Mouse (Mus musculus): ENCODE measurements around the gene Maml2. TPM values are rescaled to one million over a fixed set of nuclear protein-coding genes. Genes with fewer than 3 reads are reported as not detected.

Gene Maml2
- 12.3 and 13.4 TPM in 2 replicates for polyA plus RNA-seq (2012; rRNA removed)

DNA sequence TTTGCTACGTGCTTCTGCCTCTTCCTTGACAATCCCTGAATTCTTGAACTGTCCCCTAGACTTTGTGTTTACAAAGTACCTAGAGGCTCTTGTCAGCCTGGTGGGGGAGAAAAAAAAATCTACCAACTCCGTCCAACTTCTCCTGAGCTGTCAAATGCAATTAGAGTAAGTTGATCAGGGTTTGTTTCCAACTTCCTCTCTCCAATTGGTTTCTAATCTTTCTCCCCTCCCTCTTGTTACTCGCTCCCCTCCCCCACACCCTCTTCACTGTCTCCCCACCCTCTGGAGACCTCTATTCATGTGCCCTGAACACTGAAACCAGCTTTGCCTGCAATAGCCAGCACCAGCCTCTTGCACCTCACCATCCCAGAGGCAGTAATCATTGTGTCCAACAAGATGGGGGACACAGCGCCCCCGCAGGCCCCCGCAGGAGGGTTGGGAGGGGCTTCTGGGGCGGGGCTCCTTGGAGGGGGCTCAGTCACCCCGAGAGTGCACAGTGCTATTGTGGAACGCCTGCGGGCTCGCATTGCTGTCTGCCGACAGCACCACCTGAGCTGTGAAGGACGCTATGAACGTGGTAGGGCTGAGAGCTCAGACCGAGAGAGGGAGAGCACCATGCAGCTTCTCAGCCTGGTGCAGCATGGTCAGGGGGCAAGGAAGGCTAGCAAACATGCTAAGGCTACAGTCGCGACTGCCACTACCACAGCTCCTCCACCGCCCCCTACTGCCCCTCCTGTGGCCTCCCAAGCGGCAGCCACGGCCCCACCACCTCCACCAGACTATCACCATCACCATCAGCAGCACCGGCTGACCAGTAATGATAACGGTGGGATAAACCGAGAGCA, at the start of gene Maml2:
Gene Maml2 (plus strand): TSS at position 290 of the 845 bp plus-strand sequence.
- no peaks in the 10 kb centered on the region for H3K27me3 ChIP-seq (ENCODE audit: control insufficient read depth, insufficient read depth, low read length)
- TF ChIP-seq POLR2A (IDR thresholded peaks at IDR 0.05; ENCODE audit: borderline replicate concordance, insufficient read depth, low read length) (peak; percentile 36; the same call in 1 of the 2 replicates), CTCF (IDR thresholded peaks at IDR 0.05; ENCODE audit: borderline replicate concordance, insufficient read depth, low read depth, low read length) (no peak; the same call in 1 of the 2 replicates)
- H3K4me3 ChIP-seq (replicated peaks; ENCODE audit: insufficient read depth, low read depth, low read length): peak within 1 kb of the TSS; percentile 89
- peak; percentile 69 to 72 for DNase-seq
- H3K4me1 ChIP-seq (ENCODE audit: control insufficient read depth, insufficient read depth, low read length): peaks cover 3% of the 10 kb centered on the region; the same call in 1 of the 2 replicates
- under 1% methylated on average over 23 of the region's 23 CpGs for WGBS
- H3K27ac ChIP-seq (ENCODE audit: insufficient read depth, low read length): peak within 1 kb of the TSS; percentile 61

GRCm38 (mm10) chr9:13248104-13248503, 49.7 kb upstream of the Maml2 start:
- WGBS: 93% methylated on average over 4 of the region's 4 CpGs
- no peak for DNase-seq
- no peak overlapping the region for H3K27ac ChIP-seq (ENCODE audit: insufficient read depth, low read length)
- H3K27me3 ChIP-seq (ENCODE audit: control insufficient read depth, insufficient read depth, low read length): no peaks in the 10 kb centered on the region
- TF ChIP-seq POLR2A (IDR thresholded peaks at IDR 0.05; ENCODE audit: borderline replicate concordance, insufficient read depth, low read length) (no peak), CTCF (IDR thresholded peaks at IDR 0.05; ENCODE audit: borderline replicate concordance, insufficient read depth, low read depth, low read length) (no peak)
- no peak overlapping the region for H3K4me3 ChIP-seq (replicated peaks; ENCODE audit: insufficient read depth, low read depth, low read length)
- no peaks in the 10 kb centered on the region for H3K4me1 ChIP-seq (ENCODE audit: control insufficient read depth, insufficient read depth, low read length)

- Histone ChIP-seq H3K27ac (ENCODE audit: insufficient read depth, low read length) (no peak overlapping the region), H3K4me1 (ENCODE audit: control insufficient read depth, insufficient read depth, low read length) (no peaks in the 10 kb centered on the region), H3K4me3 (replicated peaks; ENCODE audit: insufficient read depth, low read depth, low read length) (no peak overlapping the region), H3K27me3 (ENCODE audit: control insufficient read depth, insufficient read depth, low read length) (no peaks in the 10 kb centered on the region)
- DNase-seq: no peak
- TF ChIP-seq CTCF (IDR thresholded peaks at IDR 0.05; ENCODE audit: borderline replicate concordance, insufficient read depth, low read depth, low read length): no peak
- TF ChIP-seq POLR2A (IDR thresholded peaks at IDR 0.05; ENCODE audit: borderline replicate concordance, insufficient read depth, low read length): no peak
- WGBS: 88% methylated on average over 2 of the region's 2 CpGs
These were observed 46.5 kb upstream of the Maml2 start for GRCm38 (mm10) chr9:13251251-13251650.

GRCm38 (mm10) chr9:13256726-13257125, 41.0 kb upstream of the Maml2 start:
- Histone ChIP-seq H3K27ac (ENCODE audit: insufficient read depth, low read length) (no peak overlapping the region), H3K27me3 (ENCODE audit: control insufficient read depth, insufficient read depth, low read length) (no peaks in the 10 kb centered on the region), H3K4me1 (ENCODE audit: control insufficient read depth, insufficient read depth, low read length) (no peaks in the 10 kb centered on the region), H3K4me3 (replicated peaks; ENCODE audit: insufficient read depth, low read depth, low read length) (no peak overlapping the region)
- TF ChIP-seq POLR2A (IDR thresholded peaks at IDR 0.05; ENCODE audit: borderline replicate concordance, insufficient read depth, low read length) (no peak), CTCF (IDR thresholded peaks at IDR 0.05; ENCODE audit: borderline replicate concordance, insufficient read depth, low read depth, low read length) (no peak)
- no peak for DNase-seq
- WGBS: 98% methylated on average over 1 of the region's 1 CpGs

GRCm38 (mm10) chr9:13258173-13258572, 39.6 kb upstream of the Maml2 start:
- WGBS: 94% methylated on average over 2 of the region's 2 CpGs
- no peak overlapping the region for H3K4me3 ChIP-seq (replicated peaks; ENCODE audit: insufficient read depth, low read depth, low read length)
- no peaks in the 10 kb centered on the region for H3K27me3 ChIP-seq (ENCODE audit: control insufficient read depth, insufficient read depth, low read length)
- DNase-seq: no peak
- no peaks in the 10 kb centered on the region for H3K4me1 ChIP-seq (ENCODE audit: control insufficient read depth, insufficient read depth, low read length)
- no peak overlapping the region for H3K27ac ChIP-seq (ENCODE audit: insufficient read depth, low read length)
- no peak for TF ChIP-seq CTCF (IDR thresholded peaks at IDR 0.05; ENCODE audit: borderline replicate concordance, insufficient read depth, low read depth, low read length)
- no peak for TF ChIP-seq POLR2A (IDR thresholded peaks at IDR 0.05; ENCODE audit: borderline replicate concordance, insufficient read depth, low read length)

- WGBS: 89% methylated on average over 3 of the region's 3 CpGs
- no peak for TF ChIP-seq POLR2A (IDR thresholded peaks at IDR 0.05; ENCODE audit: borderline replicate concordance, insufficient read depth, low read length)
- TF ChIP-seq CTCF (IDR thresholded peaks at IDR 0.05; ENCODE audit: borderline replicate concordance, insufficient read depth, low read depth, low read length): no peak
- Histone ChIP-seq H3K27ac (ENCODE audit: insufficient read depth, low read length) (no peak overlapping the region), H3K27me3 (ENCODE audit: control insufficient read depth, insufficient read depth, low read length) (no peaks in the 10 kb centered on the region), H3K4me3 (replicated peaks; ENCODE audit: insufficient read depth, low read depth, low read length) (no peak overlapping the region), H3K4me1 (ENCODE audit: control insufficient read depth, insufficient read depth, low read length) (no peaks in the 10 kb centered on the region)
- DNase-seq: no peak
These were observed 36.8 kb upstream of the Maml2 start for GRCm38 (mm10) chr9:13260980-13261379.

DNA sequence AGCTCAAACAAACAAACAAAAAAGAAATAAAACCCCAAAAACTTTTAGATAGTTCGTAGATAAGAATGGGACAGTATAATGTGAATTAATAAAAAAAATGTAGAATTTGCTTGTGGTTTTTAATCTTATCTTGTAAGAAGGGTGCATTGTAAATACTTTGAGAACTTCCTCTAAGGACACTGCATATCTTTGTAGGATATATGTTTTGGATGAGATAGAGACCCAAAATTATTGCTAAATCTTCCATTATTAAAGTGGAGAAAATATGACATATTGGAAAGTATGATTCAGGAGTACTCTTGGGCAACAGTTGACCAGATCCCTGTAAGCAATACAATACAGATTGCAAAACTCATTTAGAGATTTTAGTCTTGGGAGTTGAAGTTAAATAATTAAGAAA, 24.5 kb upstream of the Maml2 start:
- no peak for DNase-seq
- WGBS: 91% methylated on average over 1 of the region's 1 CpGs
- H3K27ac ChIP-seq (ENCODE audit: insufficient read depth, low read length): no peak overlapping the region
- no peaks in the 10 kb centered on the region for H3K27me3 ChIP-seq (ENCODE audit: control insufficient read depth, insufficient read depth, low read length)
- no peak overlapping the region for H3K4me3 ChIP-seq (replicated peaks; ENCODE audit: insufficient read depth, low read depth, low read length)
- TF ChIP-seq CTCF (IDR thresholded peaks at IDR 0.05; ENCODE audit: borderline replicate concordance, insufficient read depth, low read depth, low read length) (no peak), POLR2A (IDR thresholded peaks at IDR 0.05; ENCODE audit: borderline replicate concordance, insufficient read depth, low read length) (no peak)
- no peaks in the 10 kb centered on the region for H3K4me1 ChIP-seq (ENCODE audit: control insufficient read depth, insufficient read depth, low read length)

GRCm38 (mm10) chr9:13287482-13287881, 10.3 kb upstream of the Maml2 start:
- TF ChIP-seq POLR2A (IDR thresholded peaks at IDR 0.05; ENCODE audit: borderline replicate concordance, insufficient read depth, low read length): no peak
- TF ChIP-seq CTCF (IDR thresholded peaks at IDR 0.05; ENCODE audit: borderline replicate concordance, insufficient read depth, low read depth, low read length): no peak

More at GRCm38 (mm10) chr9:13287482-13287881, 10.3 kb upstream of the Maml2 start:
- 68% methylated on average over 2 of the region's 2 CpGs for WGBS
- Histone ChIP-seq H3K27ac (ENCODE audit: insufficient read depth, low read length) (no peak overlapping the region), H3K27me3 (ENCODE audit: control insufficient read depth, insufficient read depth, low read length) (no peaks in the 10 kb centered on the region), H3K4me3 (replicated peaks; ENCODE audit: insufficient read depth, low read depth, low read length) (no peak overlapping the region), H3K4me1 (ENCODE audit: control insufficient read depth, insufficient read depth, low read length) (no peaks in the 10 kb centered on the region)
- DNase-seq: no peak
